Mouse (Mus musculus) forebrain, postnatal 0 days (tissue): ENCODE data around the gene Plek2. TPM values are rescaled to one million over a fixed set of nuclear protein-coding genes. Genes with fewer than 3 reads are reported as not detected.
A peak's percentile ranks its signal among the peaks of the same experiment; 100 is the strongest.

Experiments
- ATAC-seq: fragments of 200-750 bp; cut with Nextera tagmentation; 2 replicates; pipeline ENCODE4 v1.8.0; 2017; ENCODE audit warnings: mild to moderate bottlenecking, moderate library complexity
- DNase-seq: peaks from one replicate; pipeline ENCODE4 v3.0.0-alpha.2; 2015
- H3K27ac ChIP-seq: fragments of 300-500 bp; sonication (generic); 2 replicates; pipeline ENCODE4 v1.5.1; 2014; ENCODE audit warnings: low read depth, mild to moderate bottlenecking, antibody characterized with exemption, low read length, moderate library complexity, mixed read lengths
- H3K27me3 ChIP-seq: fragments of 300-500 bp; sonication (generic); 2 replicates; pipeline ENCODE4 v1.6.1; 2014; ENCODE audit warnings: mild to moderate bottlenecking, low read length, mixed read lengths; ENCODE audit not compliant: insufficient read depth
- H3K36me3 ChIP-seq: fragments of 300-500 bp; sonication (generic); 2 replicates; pipeline ENCODE4 v1.6.1; 2014; ENCODE audit warnings: mild to moderate bottlenecking, moderate library complexity; ENCODE audit not compliant: insufficient read depth
- H3K4me1 ChIP-seq: fragments of 300-500 bp; sonication (generic); 2 replicates; pipeline ENCODE4 v1.6.1; 2014; ENCODE audit warnings: antibody characterized with exemption; ENCODE audit not compliant: insufficient read depth
- H3K4me2 ChIP-seq: fragments of 300-500 bp; sonication (generic); 2 replicates; pipeline ENCODE4 v1.6.1; 2014; ENCODE audit warnings: low read depth, mild to moderate bottlenecking, moderate library complexity
- H3K4me3 ChIP-seq: fragments of 300-500 bp; sonication (generic); 2 replicates; pipeline ENCODE4 v1.5.1; 2014; ENCODE audit warnings: low read depth, low read length, mixed read lengths
- H3K9ac ChIP-seq: fragments of 300-500 bp; sonication (generic); 2 replicates; pipeline ENCODE4 v1.6.1; 2014; ENCODE audit warnings: mild to moderate bottlenecking
- H3K9me3 ChIP-seq: fragments of 300-500 bp; sonication (generic); 2 replicates; pipeline ENCODE4 v1.6.1; 2016; ENCODE audit warnings: low read length
- CTCF ChIP-seq: sonication (generic); IDR thresholded peaks from 2 replicates; pipeline ENCODE4 v1.5.1; 2016; ENCODE audit warnings: antibody characterized with exemption, control low read depth, low read depth
- WGBS: fragments of 180-500 bp; shearing (Covaris S2); extraction: QIAGEN DNeasy Blood & Tissue Kit; methylation state at CpG from one replicate; pipeline ENCODE4 v1.1.7; 2014; 5-methylcytosine and 5-hydroxymethylcytosine counted together
- polyA plus RNA-seq: library from polyadenylated mRNA; unstranded; fragments of >200 nt; fragmentation: Nextera tagmentation; extraction: Ambion mirVana; gene quantifications from 2 replicates; pipeline ENCODE4 v1.2.1, GENCODE M21; 2015
- total RNA-seq: library from RNA; depleted of rRNA; stranded (reverse); fragments of >200 nt; gene quantifications from 2 replicates; pipeline ENCODE4 v1.2.3, GENCODE M21; 2014; rRNA removed

The Plek2 gene
- total RNA-seq: 1.1 and 1.2 TPM in 2 replicates
- 1.1 and 2.7 TPM in 2 replicates for polyA plus RNA-seq

- DNase-seq: no peak
- Histone ChIP-seq H3K27ac (no peak within 1 kb of the TSS), H3K4me3 (peak within 1 kb of the TSS; percentile 40), H3K4me2 (peak within 1 kb of the TSS; percentile 73), H3K4me1 (no peaks in the 10 kb centered on the region), H3K36me3 (no peaks in the 10 kb centered on the region), H3K27me3 (peaks cover 40% of the 10 kb centered on the region), H3K9me3 (no peaks in the 10 kb centered on the region), H3K9ac (0 out of 2 replicates have a peak within 1 kb of the TSS, but pooled peaks have one; percentile 22)
- TF ChIP-seq CTCF: peak; percentile 37; the same call in 1 of the 2 replicates
- WGBS: under 1% methylated on average over 38 of the region's 38 CpGs
- peak; percentile 32; the same call in 1 of the 2 replicates for ATAC-seq
Observed at GRCm38 (mm10) chr12:78906707-78907162, at the start of gene Plek2. TSS of gene Plek2 (minus strand) at chr12:78906964.

GRCm38 (mm10) chr12:78956405-78956804 lies 49.6 kb upstream of the Plek2 start:
- Histone ChIP-seq H3K4me3 (no peak overlapping the region), H3K36me3 (peaks cover 6% of the 10 kb centered on the region), H3K9me3 (peaks cover 22% of the 10 kb centered on the region; the same call in 1 of the 2 replicates), H3K4me2 (no peak overlapping the region), H3K9ac (no peak overlapping the region), H3K27me3 (no peaks in the 10 kb centered on the region), H3K4me1 (no peaks in the 10 kb centered on the region), H3K27ac (no peak overlapping the region)
- DNase-seq (no peak), ATAC-seq (no peak)
- 89% methylated on average over 4 of the region's 4 CpGs for WGBS
- no peak for TF ChIP-seq CTCF

GRCm38 (mm10) chr12:78952484-78952883 lies 45.7 kb upstream of the Plek2 start:
- no peaks in the 10 kb centered on the region for H3K36me3 ChIP-seq
- H3K27me3 ChIP-seq: no peaks in the 10 kb centered on the region
- no peak for ATAC-seq
- 46% methylated on average over 3 of the region's 3 CpGs for WGBS
- no peak overlapping the region for H3K4me2 ChIP-seq
- H3K4me3 ChIP-seq: no peak overlapping the region
- H3K9me3 ChIP-seq: peaks cover 15% of the 10 kb centered on the region; the same call in 1 of the 2 replicates
- H3K27ac ChIP-seq: no peak overlapping the region
- no peaks in the 10 kb centered on the region for H3K4me1 ChIP-seq
- H3K9ac ChIP-seq: no peak overlapping the region
- DNase-seq: no peak
- TF ChIP-seq CTCF: no peak

GRCm38 (mm10) chr12:78952053-78952452 lies 45.3 kb upstream of the Plek2 start:
- no peak overlapping the region for H3K4me2 ChIP-seq
- ATAC-seq (no peak), DNase-seq (no peak)
- no peak overlapping the region for H3K4me3 ChIP-seq
- no peaks in the 10 kb centered on the region for H3K4me1 ChIP-seq
- WGBS: 61% methylated on average over 11 of the region's 11 CpGs
- no peak overlapping the region for H3K27ac ChIP-seq
- H3K27me3 ChIP-seq: no peaks in the 10 kb centered on the region
- no peaks in the 10 kb centered on the region for H3K36me3 ChIP-seq
- no peak for TF ChIP-seq CTCF
- 0 out of 2 replicates have a peak, but pooled peaks cover 11% of the 10 kb centered on the region for H3K9me3 ChIP-seq
- H3K9ac ChIP-seq: no peak overlapping the region

GRCm38 (mm10) chr12:78947661-78948060 lies 40.9 kb upstream of the Plek2 start:
- Histone ChIP-seq H3K9ac (no peak overlapping the region), H3K4me1 (no peaks in the 10 kb centered on the region), H3K4me3 (no peak overlapping the region), H3K4me2 (no peak overlapping the region), H3K9me3 (no peaks in the 10 kb centered on the region), H3K36me3 (no peaks in the 10 kb centered on the region), H3K27ac (no peak overlapping the region), H3K27me3 (no peaks in the 10 kb centered on the region)
- no peak for DNase-seq
- 83% methylated on average over 5 of the region's 5 CpGs for WGBS
- ATAC-seq: no peak
- no peak for TF ChIP-seq CTCF

GRCm38 (mm10) chr12:78947161-78947560 lies 40.4 kb upstream of the Plek2 start:
- H3K27ac ChIP-seq: no peak overlapping the region
- no peak overlapping the region for H3K4me2 ChIP-seq
- TF ChIP-seq CTCF: peak; percentile 62
- no peak overlapping the region for H3K9ac ChIP-seq
- no peaks in the 10 kb centered on the region for H3K27me3 ChIP-seq
- WGBS: 82% methylated on average over 6 of the region's 6 CpGs
- no peak overlapping the region for H3K4me3 ChIP-seq
- H3K36me3 ChIP-seq: no peaks in the 10 kb centered on the region
- H3K4me1 ChIP-seq: no peaks in the 10 kb centered on the region
- ATAC-seq (peak; percentile 42; the same call in 1 of the 2 replicates), DNase-seq (no peak)
- no peaks in the 10 kb centered on the region for H3K9me3 ChIP-seq

- no peak for TF ChIP-seq CTCF
- H3K4me3 ChIP-seq: no peak overlapping the region
- ATAC-seq: no peak
- H3K4me2 ChIP-seq: no peak overlapping the region
- H3K36me3 ChIP-seq: no peaks in the 10 kb centered on the region
- no peak overlapping the region for H3K27ac ChIP-seq
- WGBS: 86% methylated on average over 6 of the region's 6 CpGs
- no peaks in the 10 kb centered on the region for H3K4me1 ChIP-seq
- H3K9me3 ChIP-seq: no peaks in the 10 kb centered on the region
- H3K9ac ChIP-seq: no peak overlapping the region
- no peaks in the 10 kb centered on the region for H3K27me3 ChIP-seq
- no peak for DNase-seq
Observed at GRCm38 (mm10) chr12:78942931-78943330, 36.2 kb upstream of the Plek2 start.
